Mouse (Mus musculus) liver, embryonic 16.5 days (tissue): Measurements from ENCODE around the gene 9130409I23Rik. TPM values are rescaled to one million over a fixed set of nuclear protein-coding genes. Genes with fewer than 3 reads are reported as not detected.

ENCODE experiments used
- polyA plus RNA-seq: library from polyadenylated mRNA; unstranded; fragments of >200 nt; fragmentation: Nextera tagmentation; extraction: Ambion mirVana; gene quantifications from 2 replicates; pipeline ENCODE4 v1.2.1, GENCODE M21; 2015

Gene 9130409I23Rik
- polyA plus RNA-seq, 1 experiment from 2014 or later = 0.15 TPM

Other genes with a start within 250 kb of the 9130409I23Rik start
- 2,020 and 2,074 TPM in 2 replicates for gene H3f3a, start 237.3 kb upstream of the 9130409I23Rik start, polyA plus RNA-seq
- 20.9 and 21.5 TPM in 2 replicates for gene Sde2, start 200.1 kb upstream of the 9130409I23Rik start, polyA plus RNA-seq
- gene Lefty2, start 158.1 kb upstream of the 9130409I23Rik start, polyA plus RNA-seq = not detected in 2 replicates
- 81.2 and 83.4 TPM in 2 replicates for gene Pycr2, start 146.9 kb upstream of the 9130409I23Rik start, polyA plus RNA-seq
- gene Lefty1, start 116.2 kb upstream of the 9130409I23Rik start, polyA plus RNA-seq = 3.5 and 3.6 TPM in 2 replicates
- gene Tmem63a, start 108.9 kb upstream of the 9130409I23Rik start, polyA plus RNA-seq = 8.9 and 10.9 TPM in 2 replicates
- 10.1 and 11.3 TPM in 2 replicates for gene Ephx1, start 30.3 kb upstream of the 9130409I23Rik start, polyA plus RNA-seq
- gene Nvl, start 93.0 kb downstream of the 9130409I23Rik start, polyA plus RNA-seq = 9.3 and 10.0 TPM in 2 replicates
- 45.5 and 51.5 TPM in 2 replicates for gene Cnih4, start 93.5 kb downstream of the 9130409I23Rik start, polyA plus RNA-seq
- 42.9 and 46.1 TPM in 2 replicates for gene Wdr26, start 160.8 kb downstream of the 9130409I23Rik start, polyA plus RNA-seq